Mouse (Mus musculus) layer of hippocampus, adult 9-10 months (tissue): Measurements from ENCODE around the gene Epb42.
A peak's percentile ranks its signal among the peaks of the same experiment; 100 is the strongest.
"Not testable (repeated sequence)": the region's sequence is repeated elsewhere in the genome, so short reads cannot be mapped to it uniquely, and the experiment has no call there.

Experiments used
- DNase-seq: peaks from one replicate; pipeline ENCODE4 v3.0.0; 2022; ENCODE audit warnings: low spot score

The Epb42 gene

GRCm38 (mm10) chr2:121007925-121008663, 28.8 kb downstream of the Epb42 start, which contains the start of gene Ccndbp1:
Ccndbp1 (plus strand) TSS chr2:121008403.
- DNase-seq = peak; percentile 52

DNA sequence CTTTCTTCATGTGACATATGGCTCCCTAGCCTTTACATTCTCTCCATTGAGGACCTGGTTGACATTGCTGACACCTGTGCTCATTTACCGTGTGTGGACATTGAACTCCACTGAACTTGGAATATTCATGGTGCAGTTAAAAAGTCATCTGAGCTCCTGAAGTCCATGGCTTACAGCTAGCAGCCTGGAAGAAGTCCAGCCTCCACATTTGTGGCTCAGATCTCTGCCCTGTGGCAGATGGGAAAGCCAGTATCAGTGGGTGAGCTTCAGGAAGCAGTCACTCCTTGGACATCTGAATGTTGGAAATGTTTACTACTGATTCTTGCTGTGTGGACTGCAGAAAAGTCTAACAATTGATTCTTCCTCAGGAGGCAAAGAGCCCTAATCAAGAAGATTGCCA, 29.9 kb downstream of the Epb42 start:
- DNase-seq = no peak

DNA sequence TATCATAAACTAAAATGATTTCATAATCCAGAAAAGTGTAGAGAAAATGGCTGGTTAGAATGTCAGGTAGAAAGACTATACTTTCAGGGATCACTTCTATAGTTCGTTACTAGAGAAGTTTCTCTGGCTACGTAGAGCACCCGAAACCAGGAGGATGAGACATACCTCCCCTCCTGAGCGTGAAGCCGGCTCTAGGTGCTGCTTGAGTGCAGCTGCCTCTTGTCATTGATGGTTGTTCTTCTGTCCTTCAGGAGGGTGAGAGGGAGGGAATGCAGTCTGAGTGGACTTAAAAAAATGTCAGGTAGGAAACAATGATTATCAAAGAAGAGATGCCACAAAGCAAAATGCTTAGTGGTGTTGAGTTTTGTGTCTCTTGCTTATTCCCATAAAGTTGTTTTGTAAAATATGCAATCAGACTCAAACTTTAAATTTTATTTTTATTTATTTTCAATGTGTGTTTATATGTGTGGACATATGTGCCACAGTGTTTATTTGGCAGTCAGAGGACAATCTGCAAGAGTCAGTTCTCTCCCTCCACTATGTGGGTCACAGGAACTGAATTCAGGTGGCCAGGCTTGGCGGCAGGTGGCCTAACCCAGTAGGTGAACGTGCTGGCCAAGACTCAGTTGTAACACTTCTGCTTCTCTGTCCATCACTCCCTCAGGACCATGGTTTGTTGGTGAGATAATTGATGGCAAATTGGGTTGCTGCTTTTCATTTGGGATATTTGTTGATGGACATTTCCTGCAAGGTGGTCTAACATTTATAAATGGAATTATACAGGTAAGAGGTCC, 32.7 kb downstream of the Epb42 start:
- no peak for DNase-seq

- no peak for DNase-seq
Observed at GRCm38 (mm10) chr2:121003586-121003985, 33.3 kb downstream of the Epb42 start.

DNA sequence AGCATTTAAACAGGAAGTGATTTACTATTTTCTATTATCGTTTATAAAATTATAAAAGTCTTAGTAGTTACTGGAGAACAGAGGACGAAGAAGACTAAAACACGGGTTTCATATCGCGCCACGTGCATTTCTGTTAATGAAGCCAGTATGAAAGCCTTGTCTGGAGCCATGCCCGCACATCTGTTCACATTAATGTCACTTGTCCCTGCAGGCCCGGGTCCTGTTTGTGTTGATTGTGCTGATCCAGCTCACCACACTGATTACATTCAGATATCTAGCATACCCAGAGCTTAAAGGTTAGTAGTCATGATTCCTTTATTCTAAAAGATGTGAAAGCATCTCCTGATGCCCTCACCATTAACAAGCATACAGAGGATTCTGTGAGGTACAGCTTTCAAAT, 38.0 kb downstream of the Epb42 start:
- no peak for DNase-seq

- DNase-seq = not testable (repeated sequence)
Observed at GRCm38 (mm10) chr2:120996607-120997006, 40.3 kb downstream of the Epb42 start.

- DNase-seq = no peak
Observed at GRCm38 (mm10) chr2:120991196-120991595, 45.7 kb downstream of the Epb42 start.

DNA sequence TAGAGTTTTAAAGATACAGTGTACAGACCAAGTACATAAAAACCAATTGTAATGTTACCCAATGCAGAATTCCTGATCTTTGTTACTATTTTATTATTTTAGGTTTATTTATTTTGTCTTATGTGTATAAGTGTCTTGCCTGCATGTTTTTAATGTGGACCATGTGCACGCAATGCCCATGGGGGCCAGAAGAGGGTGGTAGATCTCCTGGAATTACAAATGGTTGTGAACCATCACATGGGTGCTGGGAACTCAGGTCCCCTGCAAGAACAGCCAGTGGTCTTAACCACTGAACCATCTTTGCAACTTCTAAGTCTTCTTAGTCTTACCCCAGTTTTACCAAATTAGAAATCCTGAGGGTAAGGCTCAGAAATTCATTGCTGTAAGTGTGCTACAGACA, 51.6 kb downstream of the Epb42 start:
- no peak for DNase-seq

GRCm38 (mm10) chr2:120983611-120984010, 53.3 kb downstream of the Epb42 start:
- no peak for DNase-seq

- DNase-seq = no peak
Observed at GRCm38 (mm10) chr2:120980861-120981260, 56.0 kb downstream of the Epb42 start.

DNA sequence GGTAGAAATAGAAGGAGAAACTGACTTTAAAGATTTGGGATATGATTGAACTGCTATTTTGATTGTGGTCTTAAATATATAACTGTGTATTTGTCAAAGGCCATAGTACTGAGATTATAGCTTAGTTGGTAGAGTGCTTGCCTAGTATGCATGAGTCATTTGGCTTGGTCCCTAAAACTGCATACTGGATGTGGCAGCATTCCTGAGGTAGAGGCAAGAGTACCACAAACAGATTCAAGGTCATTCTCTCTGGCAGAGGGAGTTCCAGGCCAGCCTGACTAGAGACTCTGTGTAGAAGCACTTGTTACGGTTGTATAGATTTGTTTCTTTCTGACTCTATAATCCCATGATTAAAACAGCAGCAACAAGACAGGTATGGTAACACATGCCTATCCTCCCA, 57.1 kb downstream of the Epb42 start:
- DNase-seq = no peak

DNA sequence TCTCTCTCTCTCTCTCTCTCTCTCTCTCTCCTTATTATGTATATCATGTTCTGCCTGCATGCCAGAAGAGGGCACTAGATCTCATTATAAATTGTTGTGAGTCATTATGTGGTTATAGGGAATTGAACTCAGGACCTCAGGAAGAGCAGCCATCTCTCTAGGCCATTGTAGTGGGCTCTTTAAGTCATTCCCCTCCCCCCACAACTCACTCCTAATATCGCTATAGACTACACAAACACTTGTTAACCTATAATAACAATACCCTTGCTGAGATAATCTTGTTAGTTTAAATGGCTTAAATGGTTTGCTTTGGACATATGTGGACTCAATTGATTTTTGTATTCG, 58.2 kb downstream of the Epb42 start:
- no peak for DNase-seq

- DNase-seq = no peak
Observed at GRCm38 (mm10) chr2:120977926-120978692, 58.8 kb downstream of the Epb42 start.

DNA sequence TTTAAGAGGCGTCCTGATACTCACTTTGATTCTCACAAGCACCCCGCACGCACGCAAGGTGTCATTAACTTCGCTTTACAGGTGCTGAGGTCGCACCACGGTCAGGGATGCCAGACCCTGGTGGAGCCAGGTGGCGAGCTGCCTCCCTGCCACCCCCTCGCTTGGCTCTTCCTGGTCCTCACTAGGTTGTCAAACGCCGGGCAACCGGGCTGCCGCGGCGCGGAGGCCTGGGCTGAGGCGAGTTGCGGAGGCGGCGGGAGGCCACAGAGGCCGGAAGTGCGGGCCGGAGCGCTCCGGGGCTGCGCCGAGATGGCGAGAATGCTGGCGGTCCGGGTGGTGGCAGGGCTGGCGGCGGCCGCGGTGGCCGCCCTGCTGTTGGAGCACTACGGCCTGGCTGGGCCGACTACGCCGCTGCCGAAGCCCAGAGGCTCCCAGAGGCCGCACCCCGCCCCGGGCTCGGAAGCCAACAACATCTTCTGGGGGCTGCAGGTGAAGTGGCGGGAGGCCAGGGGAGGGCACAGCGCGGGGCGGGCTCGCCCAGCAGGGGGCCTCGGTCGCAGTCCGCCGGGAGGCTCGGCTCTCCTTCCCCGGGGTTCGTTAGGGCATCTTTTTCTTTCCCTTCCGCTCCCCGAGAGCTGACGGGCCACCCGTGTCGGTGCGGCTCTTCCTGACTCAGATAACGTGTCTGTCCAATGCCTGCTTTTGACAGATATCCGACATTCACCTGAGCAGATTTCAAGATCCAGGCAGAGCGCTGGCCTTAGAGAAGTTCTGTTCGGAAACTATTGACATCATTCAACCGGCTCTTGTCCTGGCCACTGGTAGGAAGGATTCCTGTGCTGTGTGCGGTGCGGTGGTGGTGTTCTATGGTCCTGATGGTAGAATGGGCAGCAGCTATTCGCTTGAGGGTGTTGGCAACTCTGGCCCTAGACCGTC, 59.6 kb downstream of the Epb42 start, which contains the start of gene Tmem62:
Gene Tmem62, plus strand, starts transcription at position 28 of the 936 bp plus-strand sequence.
- DNase-seq = peak; percentile 16

DNA sequence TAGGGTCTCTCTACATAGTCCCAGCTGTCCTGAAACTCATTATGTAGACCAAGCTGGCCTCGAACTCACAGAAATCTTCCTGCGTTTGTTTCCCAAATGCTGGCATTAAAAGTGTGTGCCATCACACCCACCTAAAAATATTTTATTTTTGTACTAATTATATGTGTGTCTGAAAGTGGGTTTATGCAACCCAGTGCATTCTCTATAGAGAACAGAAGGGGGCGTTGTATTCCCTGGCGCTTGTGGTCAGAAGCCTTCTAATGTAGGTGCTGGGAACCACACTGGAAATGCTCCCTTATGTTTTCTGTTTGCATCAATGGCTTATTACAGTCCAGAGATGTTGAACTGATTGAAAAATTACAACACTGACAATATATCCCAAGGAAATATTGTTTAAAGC, 60.6 kb downstream of the Epb42 start:
- no peak for DNase-seq

DNA sequence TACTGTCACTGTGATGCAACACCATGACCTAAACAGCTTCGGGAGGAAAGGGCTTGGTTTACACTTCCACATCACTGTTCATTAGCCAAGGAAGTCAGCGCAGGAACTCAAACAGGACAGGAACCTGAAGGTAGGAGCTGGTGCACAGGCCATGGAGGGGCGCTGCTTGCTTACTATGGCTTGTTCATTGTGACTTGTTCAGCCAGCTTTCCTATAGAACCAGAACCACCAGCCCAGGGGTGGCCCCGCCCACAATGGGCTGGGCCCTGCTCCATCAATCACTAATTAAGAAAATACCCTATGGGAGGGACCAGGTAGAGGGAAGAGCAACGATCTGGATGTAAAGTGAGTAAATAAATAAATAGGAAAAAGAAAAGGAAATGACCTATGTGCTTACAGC, 63.9 kb downstream of the Epb42 start:
- no peak for DNase-seq

DNA sequence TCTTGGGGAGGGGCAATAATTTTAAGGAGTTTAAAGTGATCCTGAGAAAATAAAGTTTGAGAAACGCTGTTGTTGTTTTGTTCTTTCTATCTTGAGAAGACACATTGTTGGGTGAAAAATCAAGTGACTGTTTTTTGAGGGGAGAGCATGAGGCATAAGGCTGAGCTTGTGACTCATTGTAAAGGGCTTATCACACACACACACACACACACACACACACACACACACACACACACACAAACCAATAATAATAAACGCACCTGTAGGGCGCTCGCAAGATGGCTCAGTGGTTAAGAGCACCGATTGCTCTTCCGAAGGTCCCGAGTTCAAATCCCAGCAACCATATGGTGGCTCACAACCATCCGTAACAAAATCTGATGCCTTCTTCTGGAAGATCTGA, 64.6 kb downstream of the Epb42 start:
- DNase-seq = not testable (repeated sequence)

- DNase-seq = no peak
Observed at GRCm38 (mm10) chr2:120971766-120972165, 65.1 kb downstream of the Epb42 start.

DNA sequence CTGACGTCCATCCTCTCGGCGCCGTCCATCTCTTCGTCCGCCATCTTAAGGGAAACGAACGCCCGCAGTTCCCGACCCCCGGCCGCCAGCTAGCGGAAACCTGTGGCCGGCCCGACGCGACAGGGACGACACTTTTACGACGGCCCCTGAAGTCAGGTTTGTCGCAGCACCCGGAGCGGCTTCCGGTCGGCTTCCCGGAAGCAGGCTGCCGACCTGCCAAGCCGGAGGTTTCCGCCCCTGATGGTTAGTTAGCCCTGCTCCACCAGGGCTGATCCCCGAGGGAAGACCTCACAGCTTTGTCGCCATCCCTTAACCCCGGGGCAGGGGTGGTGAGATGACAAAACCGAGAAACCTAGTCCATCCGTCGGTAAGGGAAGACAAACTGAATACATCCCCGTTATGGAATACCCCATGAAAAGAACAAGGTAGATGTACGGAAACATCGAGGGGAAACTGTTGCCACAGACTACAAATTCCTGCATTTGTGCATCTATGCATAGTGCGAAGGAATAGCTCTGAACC, 66.3 kb downstream of the Epb42 start, which contains the start of gene Ubr1:
Gene Ubr1, minus strand, starts transcription at position 157 of the 522 bp plus-strand sequence.
- peak; percentile 36 for DNase-seq

DNA sequence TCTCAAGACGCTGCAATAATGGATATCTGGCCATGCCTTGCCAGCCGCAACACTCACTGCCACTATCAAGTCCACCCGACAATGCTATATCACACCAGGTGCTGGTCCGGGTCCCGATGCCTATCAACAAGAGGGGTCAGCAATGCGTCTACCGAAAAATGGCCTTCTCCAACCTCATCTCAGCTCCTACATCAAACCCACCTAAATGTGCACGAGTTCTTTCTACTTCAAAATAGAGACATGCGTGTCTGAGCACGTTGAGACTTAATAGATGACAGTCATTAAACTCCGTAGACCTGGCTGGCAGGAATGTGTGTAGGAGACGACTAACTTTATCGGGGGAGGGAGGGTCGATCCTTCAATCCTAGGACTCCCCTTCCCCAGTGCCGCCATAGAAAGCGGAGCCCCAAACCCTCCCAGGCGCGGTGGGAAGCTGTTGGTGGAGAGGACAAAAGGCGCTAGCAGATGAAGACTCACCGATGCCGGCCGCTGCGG, 66.8 kb downstream of the Epb42 start:
- no peak for DNase-seq
